In genomic region chr7:73530846-73531245, GRCm38 (mm10) we compare ENCODE assay signal across 7 mouse cellular contexts. TPM values are rescaled to one million over a fixed set of nuclear protein-coding genes. Genes with fewer than 3 reads are reported as not detected.
DNase-seq lines count a peak whose midpoint lies in the region; ATAC-seq and TF ChIP-seq lines count a peak whose summit lies in the region.

No protein-coding gene starts in this region.

- no peak for TF ChIP-seq POLR2A in cortical plate, adult 2 months (IDR thresholded peaks at IDR 0.05; ENCODE audit: extremely low read depth, insufficient read depth, low read length)
- TF ChIP-seq POLR2A in olfactory bulb, adult 2 months (IDR thresholded peaks at IDR 0.05; ENCODE audit: insufficient read depth, low read depth, low read length), result no peak

- DNase-seq in hindbrain, postnatal 0 days (ENCODE audit: low spot score), result no peak
- DNase-seq in midbrain, postnatal 0 days (ENCODE audit: low spot score), result no peak
- no peak for DNase-seq in thymus, adult 18-20 months

- no peak overlapping the region for H3K4me2 ChIP-seq in hindbrain, postnatal 0 days (ENCODE audit: low read depth, low read length)
- H3K4me2 ChIP-seq in hindbrain, embryonic 16.5 days (ENCODE audit: low read length), result no peak overlapping the region
- no peak overlapping the region for H3K4me2 ChIP-seq in midbrain, embryonic 16.5 days (ENCODE audit: low read length)
- H3K4me2 ChIP-seq in midbrain, postnatal 0 days (ENCODE audit: low read depth, low read length, poor library complexity, severe bottlenecking), result no peak overlapping the region

- H3K36me3 ChIP-seq in hindbrain, postnatal 0 days (ENCODE audit: insufficient read depth, low read length), result no peaks in the 10 kb centered on the region; the same call in 1 of the 2 replicates
- no peaks in the 10 kb centered on the region for H3K36me3 ChIP-seq in hindbrain, embryonic 16.5 days (ENCODE audit: control insufficient read depth, insufficient read depth, low read length)
- H3K36me3 ChIP-seq in midbrain, embryonic 16.5 days (ENCODE audit: control insufficient read depth, insufficient read depth, low read length), result no peaks in the 10 kb centered on the region
- H3K36me3 ChIP-seq in midbrain, postnatal 0 days (ENCODE audit: insufficient read depth, low read length), result no peaks in the 10 kb centered on the region

- H3K27ac ChIP-seq in hindbrain, postnatal 0 days, result peak overlapping the region; percentile 27; the same call in 1 of the 2 replicates
- H3K27ac ChIP-seq in hindbrain, embryonic 16.5 days (ENCODE audit: low read depth, low read length), result no peak overlapping the region; the same call in 1 of the 2 replicates
- peak overlapping the region; percentile 35; the same call in 1 of the 2 replicates for H3K27ac ChIP-seq in midbrain, embryonic 16.5 days (ENCODE audit: low read length)
- H3K27ac ChIP-seq in midbrain, postnatal 0 days (ENCODE audit: low read depth, low read length), result no peak overlapping the region
- H3K27ac ChIP-seq in cortical plate, adult 2 months (ENCODE audit: insufficient read depth, low read length), result peak overlapping the region; percentile 14; the same call in 1 of the 2 replicates
- H3K27ac ChIP-seq in olfactory bulb, adult 2 months (ENCODE audit: insufficient read depth, low read depth, low read length), result peak overlapping the region; percentile 15; the same call in 1 of the 2 replicates

- H3K9ac ChIP-seq in hindbrain, postnatal 0 days (replicated peaks; ENCODE audit: low read length), result no peak overlapping the region
- no peak overlapping the region for H3K9ac ChIP-seq in hindbrain, embryonic 16.5 days (ENCODE audit: low read depth, low read length)
- H3K9ac ChIP-seq in midbrain, embryonic 16.5 days (ENCODE audit: low read depth, low read length), result no peak overlapping the region
- no peak overlapping the region for H3K9ac ChIP-seq in midbrain, postnatal 0 days (replicated peaks; ENCODE audit: low read length, poor library complexity, severe bottlenecking)

- peaks cover 7% of the 10 kb centered on the region; the same call in 1 of the 2 replicates for H3K4me1 ChIP-seq in hindbrain, postnatal 0 days (ENCODE audit: insufficient read depth, low read length)
- H3K4me1 ChIP-seq in hindbrain, embryonic 16.5 days (ENCODE audit: control insufficient read depth, insufficient read depth, low read depth, low read length), result peaks cover 36% of the 10 kb centered on the region
- peaks cover 35% of the 10 kb centered on the region for H3K4me1 ChIP-seq in midbrain, embryonic 16.5 days (ENCODE audit: control insufficient read depth, insufficient read depth, low read length)
- H3K4me1 ChIP-seq in midbrain, postnatal 0 days (ENCODE audit: insufficient read depth, low read length), result peaks cover 9% of the 10 kb centered on the region; the same call in 1 of the 2 replicates
- peaks cover 17% of the 10 kb centered on the region for H3K4me1 ChIP-seq in cortical plate, adult 2 months (ENCODE audit: control insufficient read depth, insufficient read depth, low read length)
- H3K4me1 ChIP-seq in olfactory bulb, adult 2 months (ENCODE audit: control insufficient read depth, insufficient read depth, low read length), result peaks cover 6% of the 10 kb centered on the region

- no peaks in the 10 kb centered on the region for H3K27me3 ChIP-seq in hindbrain, postnatal 0 days (ENCODE audit: insufficient read depth, low read length)
- H3K27me3 ChIP-seq in hindbrain, embryonic 16.5 days (replicated peaks; ENCODE audit: control insufficient read depth, insufficient read depth, low read length), result no peaks in the 10 kb centered on the region
- H3K27me3 ChIP-seq in midbrain, embryonic 16.5 days (ENCODE audit: control insufficient read depth, insufficient read depth, low read depth, low read length), result no peaks in the 10 kb centered on the region
- no peaks in the 10 kb centered on the region for H3K27me3 ChIP-seq in midbrain, postnatal 0 days (ENCODE audit: insufficient read depth, low read length)

- ATAC-seq in hindbrain, postnatal 0 days, result no peak
- no peak for ATAC-seq in hindbrain, embryonic 16.5 days
- no peak for ATAC-seq in midbrain, embryonic 16.5 days
- no peak for ATAC-seq in midbrain, postnatal 0 days (ENCODE audit: low FRiP score)

- no peak for TF ChIP-seq CTCF in hindbrain, postnatal 0 days (IDR thresholded peaks at IDR 0.05; ENCODE audit: low read depth)
- no peak for TF ChIP-seq CTCF in midbrain, postnatal 0 days (IDR thresholded peaks at IDR 0.05)
- TF ChIP-seq CTCF in cortical plate, adult 2 months (IDR thresholded peaks at IDR 0.05; ENCODE audit: extremely low read depth, insufficient read depth, low read length), result no peak
- TF ChIP-seq CTCF in olfactory bulb, adult 2 months (IDR thresholded peaks at IDR 0.05; ENCODE audit: insufficient read depth, low read depth, low read length), result no peak

- H3K4me3 ChIP-seq in hindbrain, postnatal 0 days (ENCODE audit: low read length), result no peak overlapping the region
- H3K4me3 ChIP-seq in hindbrain, embryonic 16.5 days (ENCODE audit: low read length), result no peak overlapping the region
- H3K4me3 ChIP-seq in midbrain, embryonic 16.5 days (ENCODE audit: low read depth, low read length), result no peak overlapping the region
- no peak overlapping the region for H3K4me3 ChIP-seq in midbrain, postnatal 0 days (ENCODE audit: low read depth, low read length)
- no peak overlapping the region for H3K4me3 ChIP-seq in cortical plate, adult 2 months (ENCODE audit: insufficient read depth, low read length)
- no peak overlapping the region for H3K4me3 ChIP-seq in olfactory bulb, adult 2 months (ENCODE audit: insufficient read depth, low read depth, low read length)

- H3K9me3 ChIP-seq in hindbrain, postnatal 0 days (ENCODE audit: low read length), result no peaks in the 10 kb centered on the region
- H3K9me3 ChIP-seq in hindbrain, embryonic 16.5 days (ENCODE audit: control insufficient read depth, low read length), result no peaks in the 10 kb centered on the region
- no peaks in the 10 kb centered on the region for H3K9me3 ChIP-seq in midbrain, embryonic 16.5 days (replicated peaks; ENCODE audit: control insufficient read depth, low read length, poor library complexity, severe bottlenecking)
- H3K9me3 ChIP-seq in midbrain, postnatal 0 days (ENCODE audit: low read length), result no peaks in the 10 kb centered on the region

- WGBS in hindbrain, postnatal 0 days, result 82% methylated on average over 5 of the region's 5 CpGs
- 85% methylated on average over 5 of the region's 5 CpGs for WGBS in hindbrain, embryonic 16.5 days
- 75% methylated on average over 5 of the region's 5 CpGs for WGBS in midbrain, embryonic 16.5 days
- 76% methylated on average over 5 of the region's 5 CpGs for WGBS in midbrain, postnatal 0 days
- 61% methylated on average over 5 of the region's 5 CpGs for WGBS in olfactory bulb, adult 2 months

RNA-seq across cellular contexts. Expression of gene Chd2, which starts 10.8 kb away (rescaled TPM):
- 33.4 and 35.2 TPM in 2 replicates for total RNA-seq in hindbrain, postnatal 0 days (2014; rRNA removed)
- 36.1 and 40.7 TPM in 2 replicates for polyA plus RNA-seq in hindbrain, postnatal 0 days (2015; fragmentation: Nextera tagmentation; extraction: Ambion mirVana)
- 34.0 and 35.3 TPM in 2 replicates for polyA plus RNA-seq in hindbrain, embryonic 16.5 days (2015; fragmentation: Nextera tagmentation; extraction: Ambion mirVana)
- polyA plus RNA-seq in midbrain, embryonic 16.5 days (2015; fragmentation: Nextera tagmentation; extraction: Ambion mirVana), result 44.8 and 49.0 TPM in 2 replicates
- 34.0 and 34.4 TPM in 2 replicates for total RNA-seq in midbrain, postnatal 0 days (2014; rRNA removed)
- polyA plus RNA-seq in midbrain, postnatal 0 days (2015; fragmentation: Nextera tagmentation; extraction: Ambion mirVana), result 33.2 and 43.8 TPM in 2 replicates
- polyA plus RNA-seq in cortical plate, adult 2 months (2012; rRNA removed), result 31.6 and 33.5 TPM in 2 replicates
- polyA plus RNA-seq in olfactory bulb, adult 2 months (2012; ENCODE audit: insufficient read depth, insufficient read length, low replicate concordance, missing spikeins), result 211 and 544 TPM in 2 replicates

Comparison
In these comparisons a context has a peak if more than half of its experiments do, and no peak if none do; other contexts are left out.
1. H3K27ac ChIP-seq: peak in hindbrain, postnatal 0 days (single experiment), midbrain, embryonic 16.5 days (single experiment), cortical plate, adult 2 months (single experiment) and olfactory bulb, adult 2 months (single experiment); none in hindbrain, embryonic 16.5 days (single experiment) and midbrain, postnatal 0 days (single experiment).